Mouse (Mus musculus) G1E (cell line): ENCODE measurements around the gene Ptprm. TPM values are rescaled to one million over a fixed set of nuclear protein-coding genes. Genes with fewer than 3 reads are reported as not detected.

Experiments
- ATAC-seq: 2 replicates; pipeline ENCODE4 v1.8.0; 2016; ENCODE audit warnings: mild to moderate bottlenecking; ENCODE audit not compliant: insufficient number of reproducible peaks, poor library complexity, low FRiP score, severe bottlenecking; ENCODE audit errors: extremely low read depth
- DNase-seq: peaks from one replicate; pipeline ENCODE4 v3.0.0; 2012; ENCODE audit warnings: low spot score
- H3K27me3 ChIP-seq: 2 replicates; pipeline ENCODE4 v1.6.1; 2012; ENCODE audit warnings: mild to moderate bottlenecking, low read length, inconsistent platforms; ENCODE audit not compliant: insufficient read depth
- H3K36me3 ChIP-seq: replicated peaks from 2 replicates; pipeline ENCODE3; 2012; ENCODE audit warnings: mild to moderate bottlenecking, inconsistent platforms
- H3K4me1 ChIP-seq: 2 replicates; pipeline ENCODE4 v1.6.1; 2012; ENCODE audit warnings: low read depth, low read length, inconsistent platforms, mixed read lengths; ENCODE audit not compliant: insufficient read depth
- H3K4me3 ChIP-seq: 2 replicates; pipeline ENCODE4 v1.5.1; 2012; ENCODE audit warnings: low read depth, mild to moderate bottlenecking, inconsistent platforms, low read length, moderate library complexity, mixed read lengths
- H3K9me3 ChIP-seq: replicated peaks from 2 replicates; pipeline ENCODE4 v1.6.1; 2012; ENCODE audit warnings: inconsistent platforms
- CTCF ChIP-seq: IDR thresholded peaks from 2 replicates; pipeline ENCODE4 v1.5.1; 2012; ENCODE audit warnings: low read depth, low read length, inconsistent platforms, mixed read lengths
- GATA1 ChIP-seq: IDR thresholded peaks from 2 replicates; pipeline ENCODE4 v1.6.1; 2012; ENCODE audit warnings: borderline replicate concordance, low read length, inconsistent platforms, mixed read lengths
- GATA2 ChIP-seq: IDR thresholded peaks from 2 replicates; pipeline ENCODE4 v1.6.1; 2012; ENCODE audit warnings: low read depth, low read length, inconsistent platforms, borderline replicate concordance
- POLR2AphosphoS5 ChIP-seq: IDR thresholded peaks from 2 replicates; pipeline ENCODE4 v1.6.1; 2012; ENCODE audit warnings: low read depth, low read length, inconsistent platforms; ENCODE audit not compliant: insufficient replicate concordance
- TAL1 ChIP-seq: conservative IDR thresholded peaks from 2 replicates; pipeline ENCODE4 v1.6.1; 2012; ENCODE audit warnings: low read depth, low read length, inconsistent platforms, mixed read lengths
- polyA plus RNA-seq: library from polyadenylated mRNA; stranded (reverse); fragments of >175 nt; gene quantifications from 2 replicates; pipeline ENCODE4 v1.2.3, GENCODE M21; 2012
- total RNA-seq, 2 experiments: library from RNA; stranded (forward) in 1 of 2; stranded (reverse) in 1 of 2; fragments of 200-1000 nt in 1 of 2; fragments of >200 nt in 1 of 2; fragmentation: Nextera tagmentation in 1 of 2; gene quantifications; 2 replicates each; pipeline ENCODE4 v1.2.3; 2014 to 2017

Gene Ptprm
- total and polyA plus RNA-seq, 3 experiments: 0.27 TPM; not detected in 2

DNA sequence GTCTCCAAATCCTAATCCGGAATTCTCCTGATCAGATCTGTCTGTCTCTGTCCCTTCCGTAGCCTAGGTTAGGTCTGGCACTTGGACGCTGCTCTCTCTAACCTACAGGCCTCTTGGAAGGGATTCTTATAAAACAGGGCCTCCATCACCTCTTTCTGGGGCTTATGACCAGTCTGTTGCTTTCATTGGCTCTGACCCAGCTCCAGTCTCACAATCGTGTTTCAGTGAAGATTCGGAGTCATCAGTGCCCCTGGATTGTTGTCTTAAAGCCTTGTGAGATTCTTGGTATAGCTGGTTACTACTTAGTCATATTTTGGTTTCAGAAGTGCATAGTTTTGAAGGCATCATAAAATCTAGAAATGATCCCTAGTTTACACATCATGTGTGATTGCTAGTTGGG, 428.6 kb downstream of the Ptprm start:
- no peak for ATAC-seq
- H3K36me3 ChIP-seq: no peaks in the 10 kb centered on the region
- no peaks in the 10 kb centered on the region for H3K4me1 ChIP-seq
- no peaks in the 10 kb centered on the region for H3K27me3 ChIP-seq
- no peak overlapping the region for H3K4me3 ChIP-seq
- no peak for DNase-seq
- H3K9me3 ChIP-seq: peaks cover 22% of the 10 kb centered on the region
- no peak for TF ChIP-seq POLR2AphosphoS5
- TF ChIP-seq TAL1: no peak

DNA sequence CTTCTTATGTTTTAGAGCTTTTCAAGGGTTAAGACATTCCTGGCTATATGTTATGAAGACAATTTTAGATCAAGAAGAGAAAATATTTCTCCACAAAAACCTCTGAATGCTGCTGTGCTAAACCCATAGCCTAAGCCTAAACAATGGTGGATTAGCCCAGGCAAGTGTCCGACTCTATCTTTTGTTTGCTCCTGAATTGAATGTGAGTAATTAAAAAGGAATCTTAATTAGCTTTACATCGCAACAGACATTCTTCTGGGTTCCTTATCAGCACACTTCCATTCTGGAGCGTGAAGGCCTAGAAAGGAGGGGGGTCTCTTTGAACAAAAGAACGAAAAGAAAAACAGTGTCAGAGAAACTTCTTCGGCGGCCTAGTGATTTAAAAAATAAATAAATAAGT, 439.6 kb downstream of the Ptprm start:
- no peaks in the 10 kb centered on the region for H3K4me1 ChIP-seq
- no peak for ATAC-seq
- no peak overlapping the region for H3K4me3 ChIP-seq
- H3K27me3 ChIP-seq: no peaks in the 10 kb centered on the region
- H3K9me3 ChIP-seq: peaks cover 48% of the 10 kb centered on the region
- TF ChIP-seq TAL1 (no peak), POLR2AphosphoS5 (no peak), CTCF (no peak), GATA2 (no peak)
- H3K36me3 ChIP-seq: no peaks in the 10 kb centered on the region
- no peak for DNase-seq

DNA sequence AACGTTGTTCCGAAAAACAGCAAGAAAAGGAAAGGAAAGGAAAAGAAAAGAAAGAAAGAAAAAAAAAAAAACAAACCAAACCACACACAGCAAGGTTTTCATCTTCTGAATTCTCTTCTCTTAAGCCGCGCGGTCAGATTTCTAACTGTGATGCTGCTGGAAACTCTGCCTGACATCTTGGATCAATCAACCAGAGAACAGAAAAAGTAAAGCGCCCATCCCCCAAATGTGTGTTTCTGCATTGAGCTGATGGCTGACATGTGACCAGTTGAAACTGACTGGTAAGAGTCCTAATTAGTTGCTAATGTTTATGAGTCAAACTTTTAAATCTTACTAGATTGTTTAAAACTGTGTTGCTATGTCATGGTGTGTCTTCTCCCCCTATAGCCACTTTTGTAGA, 441.7 kb downstream of the Ptprm start:
- peaks cover 54% of the 10 kb centered on the region for H3K9me3 ChIP-seq
- no peak overlapping the region for H3K4me3 ChIP-seq
- TF ChIP-seq CTCF (no peak), POLR2AphosphoS5 (no peak), GATA2 (no peak), GATA1 (no peak), TAL1 (no peak)
- DNase-seq (no peak), ATAC-seq (no peak)
- H3K4me1 ChIP-seq: no peaks in the 10 kb centered on the region
- no peaks in the 10 kb centered on the region for H3K36me3 ChIP-seq
- H3K27me3 ChIP-seq: no peaks in the 10 kb centered on the region

DNA sequence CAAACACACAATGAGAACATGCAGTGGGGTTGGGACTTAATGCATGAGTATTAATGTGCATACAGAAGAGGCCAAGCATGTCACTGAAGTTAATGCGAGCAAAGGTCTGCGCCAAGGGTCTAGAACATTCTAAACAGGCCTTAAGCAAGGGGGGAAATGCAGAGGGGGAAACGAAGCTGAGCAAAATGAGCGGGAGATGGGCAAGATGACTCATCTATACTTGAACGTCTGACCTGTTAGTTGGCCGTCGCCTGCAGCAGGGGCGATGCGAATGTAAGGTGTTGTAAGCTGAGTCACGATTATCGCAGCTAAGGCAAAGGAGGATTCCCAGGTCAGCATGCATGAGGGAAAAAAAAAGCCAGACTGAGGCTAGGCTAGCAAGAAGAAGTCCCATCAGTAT, 442.1 kb downstream of the Ptprm start:
- no peaks in the 10 kb centered on the region for H3K36me3 ChIP-seq
- H3K4me3 ChIP-seq: no peak overlapping the region
- no peaks in the 10 kb centered on the region for H3K4me1 ChIP-seq
- peaks cover 54% of the 10 kb centered on the region for H3K9me3 ChIP-seq
- ATAC-seq: no peak
- no peaks in the 10 kb centered on the region for H3K27me3 ChIP-seq
- no peak for DNase-seq
- no peak for TF ChIP-seq CTCF
- no peak for TF ChIP-seq GATA1
- no peak for TF ChIP-seq POLR2AphosphoS5
- no peak for TF ChIP-seq GATA2
- no peak for TF ChIP-seq TAL1

DNA sequence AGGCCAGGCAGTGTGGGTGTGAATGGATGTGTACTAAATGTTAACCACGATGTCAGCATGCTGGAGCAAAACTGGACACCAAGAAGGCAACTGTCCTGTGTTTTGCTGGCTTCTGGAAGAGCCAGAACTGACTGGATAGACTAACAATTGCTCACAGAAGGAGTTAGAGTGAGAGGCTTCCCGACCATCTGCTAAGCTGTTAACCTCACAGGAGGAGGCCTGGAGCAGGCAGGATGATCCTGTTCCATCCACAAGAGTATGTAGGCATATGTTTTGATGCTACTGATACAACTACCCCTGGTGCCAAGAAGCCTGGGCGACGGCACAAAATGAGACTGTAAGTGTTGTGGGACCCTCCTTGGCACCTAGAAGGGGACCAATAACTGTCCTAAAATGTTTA, 444.4 kb downstream of the Ptprm start:
- DNase-seq (no peak), ATAC-seq (no peak)
- peaks cover 55% of the 10 kb centered on the region for H3K9me3 ChIP-seq
- TF ChIP-seq GATA2 (no peak), CTCF (no peak), TAL1 (no peak), POLR2AphosphoS5 (no peak), GATA1 (no peak)
- no peaks in the 10 kb centered on the region for H3K36me3 ChIP-seq
- no peaks in the 10 kb centered on the region for H3K27me3 ChIP-seq
- H3K4me3 ChIP-seq: no peak overlapping the region
- H3K4me1 ChIP-seq: no peaks in the 10 kb centered on the region

DNA sequence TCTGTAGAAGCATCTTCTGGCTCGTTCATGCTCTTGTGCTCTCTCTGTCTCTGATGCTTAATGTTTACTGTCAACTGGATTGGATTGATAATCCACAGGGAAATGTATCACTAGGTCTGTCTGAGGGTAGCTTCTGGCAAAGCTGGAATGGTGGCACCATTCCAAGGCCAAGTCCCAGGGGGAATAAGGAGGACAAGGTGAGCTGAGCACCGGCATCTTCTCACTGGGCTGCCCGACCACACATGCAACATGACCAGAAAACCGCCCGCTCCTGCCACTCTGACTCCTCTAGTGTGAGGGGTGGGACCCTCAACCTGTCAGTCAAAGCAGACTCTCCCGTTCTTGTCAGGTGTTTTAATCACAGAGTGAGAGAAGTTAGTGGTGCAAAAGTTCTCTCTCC, 445.3 kb downstream of the Ptprm start:
- DNase-seq (no peak), ATAC-seq (no peak)
- H3K36me3 ChIP-seq: no peaks in the 10 kb centered on the region
- H3K4me1 ChIP-seq: no peaks in the 10 kb centered on the region
- H3K4me3 ChIP-seq: no peak overlapping the region
- peaks cover 60% of the 10 kb centered on the region for H3K9me3 ChIP-seq
- TF ChIP-seq GATA1 (no peak), GATA2 (no peak), POLR2AphosphoS5 (no peak), CTCF (no peak), TAL1 (no peak)
- H3K27me3 ChIP-seq: no peaks in the 10 kb centered on the region

DNA sequence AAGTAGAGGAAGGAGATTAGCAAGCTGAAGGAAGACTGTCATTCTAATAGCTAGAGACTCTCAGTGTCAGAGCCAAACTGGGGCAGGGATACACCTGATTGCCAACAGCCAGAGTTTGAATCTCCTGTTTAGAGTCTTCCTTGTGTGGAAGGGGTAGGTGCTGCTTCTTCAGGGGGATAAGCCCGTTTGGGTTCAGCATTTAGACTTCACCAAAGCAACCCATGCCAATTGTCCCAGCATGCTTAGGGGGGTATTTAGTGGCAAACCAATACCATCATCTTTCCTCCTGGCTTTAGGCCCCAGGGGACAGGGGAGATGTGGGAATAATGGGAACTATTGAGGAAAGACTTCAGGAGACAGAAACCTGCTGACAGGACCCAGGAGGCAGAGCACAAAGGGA, 460.1 kb downstream of the Ptprm start:
- H3K4me1 ChIP-seq: no peaks in the 10 kb centered on the region
- ATAC-seq (no peak), DNase-seq (no peak)
- H3K4me3 ChIP-seq: no peak overlapping the region
- peaks cover 39% of the 10 kb centered on the region for H3K9me3 ChIP-seq
- H3K36me3 ChIP-seq: no peaks in the 10 kb centered on the region
- TF ChIP-seq TAL1 (no peak), POLR2AphosphoS5 (no peak), GATA2 (no peak)
- H3K27me3 ChIP-seq: no peaks in the 10 kb centered on the region
